Comparison of ENCODE assay signal across 24 mouse cellular contexts in genomic region chr1:132818296-132818695, GRCm38 (mm10).
DNase-seq lines count a peak whose midpoint lies in the region; TF ChIP-seq lines count a peak whose summit lies in the region.
"Had no signal": no experiment of that assay in that cellular context is flagged by ENCODE, and none has a peak within 500 bp of the region (broad histone marks: within the 10 kb centered on the region; RNA-seq: fewer than 3 reads in every experiment).

No protein-coding gene starts in this region.

- H3K27ac ChIP-seq in layer of hippocampus, adult 2 months, result peak overlapping the region; percentile 94
- H3K27ac ChIP-seq: forebrain, embryonic 13.5 days; heart, adult 2 months; hindbrain, embryonic 14.5 days; limb, embryonic 13.5 days; liver, embryonic 12.5 days; macrophage; midbrain, embryonic 13.5 days had no signal

- no peak for DNase-seq in layer of hippocampus, adult 2 months (ENCODE audit: low spot score in 2 of 2)
- no peak for DNase-seq in layer of hippocampus, postnatal 36 days
- peak; percentile 23 to 26 for DNase-seq in right cerebral cortex, adult 2 months (ENCODE audit: low spot score in 2 of 2)
- no peak for DNase-seq in right cerebral cortex, postnatal 4 days
- DNase-seq in left cerebral cortex, postnatal 36 days (ENCODE audit: low spot score in 2 of 2), result peak; percentile 27 to 41
- no peak for DNase-seq in adrenal gland, adult 2 months
- DNase-seq in urinary bladder, adult 18-20 months (ENCODE audit: low spot score in 2 of 2), result no peak
- DNase-seq: adrenal gland, postnatal 10 days; cerebellum, adult 11-12 months; cerebellum, adult 9-11 months; heart, adult 2 months; kidney, adult 9 months; kidney, postnatal 10 days; layer of hippocampus, adult 9-11 months; liver, postnatal 0 days; lung, postnatal 10 days had no signal

- TF ChIP-seq CTCF in layer of hippocampus, adult 2 months (conservative IDR thresholded peaks at IDR 0.05), result no peak

- no peak overlapping the region for H3K4me3 ChIP-seq in layer of hippocampus, adult 2 months
- H3K4me3 ChIP-seq: forebrain, embryonic 13.5 days; heart, adult 2 months; heart, embryonic 12.5 days; limb, embryonic 13.5 days; liver, embryonic 12.5 days; midbrain, embryonic 13.5 days; neural tube, embryonic 13.5 days had no signal

- intact Hi-C loops in left cerebral cortex, postnatal 36 days (cut with DNase I), result no loop called here

Comparison
In these comparisons a context has a peak if more than half of its experiments do, and no peak if none do; other contexts are left out.
1. DNase-seq: peak in right cerebral cortex, adult 2 months (2 of 2) and left cerebral cortex, postnatal 36 days (2 of 2); none in layer of hippocampus, adult 2 months (0 of 2), layer of hippocampus, postnatal 36 days (0 of 2), right cerebral cortex, postnatal 4 days (single experiment), adrenal gland, adult 2 months (single experiment) and urinary bladder, adult 18-20 months (0 of 2).